Mouse (Mus musculus) mouse embryonic stem cell (cell line): ENCODE data around the gene Rprd2.
"Not testable (repeated sequence)": the region's sequence is repeated elsewhere in the genome, so short reads cannot be mapped to it uniquely, and the experiment has no call there.

Experiments
- in situ Hi-C, 2 experiments: fragments of 300-500 bp; cut with MboI; formaldehyde crosslinking; loops; 1 replicate in 1 of 2; 3 replicates in 1 of 2; pipeline ENCODE4 v1.14.3; 2019 to 2020; ENCODE audit warnings: low sequenced_read_pairs in 2 of 2, low pct_unique_long_range_greater_than_20kb in 1 of 2, mixed read lengths in 1 of 2; ENCODE audit not compliant: unreplicated experiment in 1 of 2

Rprd2 gene

GRCm38 (mm10) chr3:95820046-95821010 is 1.7 kb upstream of the Rprd2 start:
- in situ Hi-C loops, result no loop called here

GRCm38 (mm10) chr3:95819351-95819985 is 805 bp upstream of the Rprd2 start:
- in situ Hi-C loops, result no loop called here

- in situ Hi-C loops, result no loop called here
These were observed 594 bp downstream of the Rprd2 start for GRCm38 (mm10) chr3:95818026-95818511.

- in situ Hi-C loops, result no loop called here
These were observed 2.0 kb downstream of the Rprd2 start for GRCm38 (mm10) chr3:95816681-95817080.

- in situ Hi-C loops, result no loop called here
These were observed 10.3 kb downstream of the Rprd2 start for GRCm38 (mm10) chr3:95808384-95808783.

GRCm38 (mm10) chr3:95807630-95808029 is 11.0 kb downstream of the Rprd2 start:
- in situ Hi-C loops, result not testable (repeated sequence)

- in situ Hi-C loops, result no loop called here
These were observed 12.0 kb downstream of the Rprd2 start for GRCm38 (mm10) chr3:95806677-95807076.

- in situ Hi-C loops, result no loop called here
These were observed 14.8 kb downstream of the Rprd2 start for GRCm38 (mm10) chr3:95803851-95804250.

GRCm38 (mm10) chr3:95798756-95799155 is 19.9 kb downstream of the Rprd2 start:
- in situ Hi-C loops, result no loop called here

- in situ Hi-C loops, result no loop called here
These were observed 24.4 kb downstream of the Rprd2 start for GRCm38 (mm10) chr3:95794299-95794698.

GRCm38 (mm10) chr3:95793662-95794061 is 25.0 kb downstream of the Rprd2 start:
- in situ Hi-C loops, result no loop called here

- in situ Hi-C loops, result no loop called here
These were observed 33.2 kb downstream of the Rprd2 start for GRCm38 (mm10) chr3:95785501-95785900.

- in situ Hi-C loops, result no loop called here
These were observed 46.7 kb downstream of the Rprd2 start for GRCm38 (mm10) chr3:95771985-95772384.

GRCm38 (mm10) chr3:95765534-95765933 is 53.1 kb downstream of the Rprd2 start:
- in situ Hi-C loops, result no loop called here

- in situ Hi-C loops, result no loop called here
These were observed 54.9 kb downstream of the Rprd2 start for GRCm38 (mm10) chr3:95763811-95764210.

GRCm38 (mm10) chr3:95762961-95763360 is 55.7 kb downstream of the Rprd2 start:
- in situ Hi-C loops, result no loop called here

- in situ Hi-C loops, result no loop called here
These were observed 56.9 kb downstream of the Rprd2 start for GRCm38 (mm10) chr3:95761771-95762170.

- in situ Hi-C loops, result no loop called here
These were observed 58.0 kb downstream of the Rprd2 start for GRCm38 (mm10) chr3:95760656-95761055.

GRCm38 (mm10) chr3:95760106-95760505 is 58.6 kb downstream of the Rprd2 start, which contains the start of gene Tars2:
TSS of gene Tars2 (minus strand) at chr3:95760206.
- in situ Hi-C loops, result no loop called here
